Mouse (Mus musculus): ENCODE measurements around the gene Ppp1r26. TPM values are rescaled to one million over a fixed set of nuclear protein-coding genes. Genes with fewer than 3 reads are reported as not detected.

The Ppp1r26 gene
- total and polyA plus RNA-seq, 2 experiments from 2014 or later: 11.7 to 60.8 TPM

DNA sequence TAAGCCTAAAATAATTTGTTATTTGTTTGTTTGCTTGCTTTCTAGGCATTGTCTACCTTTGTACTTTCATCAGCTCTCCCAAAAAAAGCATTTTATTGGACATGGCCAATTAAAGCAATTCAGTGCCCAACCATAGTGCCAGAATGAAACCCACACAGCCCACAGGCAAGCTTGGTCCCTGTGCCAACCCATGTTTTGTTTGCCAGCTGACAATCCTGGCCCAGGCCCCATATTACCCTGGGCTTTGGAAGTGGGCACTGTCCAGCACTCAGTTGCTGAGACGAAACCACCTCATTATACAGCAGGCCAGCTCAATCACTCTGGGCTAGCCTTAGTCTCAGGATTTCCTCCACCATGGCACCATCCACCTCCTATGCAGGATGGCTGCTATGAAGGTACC lies 10.0 kb downstream of the Ppp1r26 start:
- Histone ChIP-seq H3K4me1 (ENCODE audit: insufficient read depth) (no peaks in the 10 kb centered on the region), H3K9ac (no peak overlapping the region), H3K36me3 (ENCODE audit: insufficient read depth) (peaks cover 14% of the 10 kb centered on the region), H3K27me3 (ENCODE audit: insufficient read depth, low read length) (no peaks in the 10 kb centered on the region), H3K4me3 (ENCODE audit: low read depth, low read length) (no peak overlapping the region), H3K27ac (ENCODE audit: low read depth, low read length) (no peak overlapping the region), H3K4me2 (ENCODE audit: low read depth) (no peak overlapping the region), H3K9me3 (ENCODE audit: low read length) (no peaks in the 10 kb centered on the region)
- TF ChIP-seq CTCF (IDR thresholded peaks at IDR 0.05; ENCODE audit: low read depth): no peak
- 31% methylated on average over 1 of the region's 1 CpGs for WGBS
- ATAC-seq: no peak
- peak; percentile 30 for DNase-seq

DNA sequence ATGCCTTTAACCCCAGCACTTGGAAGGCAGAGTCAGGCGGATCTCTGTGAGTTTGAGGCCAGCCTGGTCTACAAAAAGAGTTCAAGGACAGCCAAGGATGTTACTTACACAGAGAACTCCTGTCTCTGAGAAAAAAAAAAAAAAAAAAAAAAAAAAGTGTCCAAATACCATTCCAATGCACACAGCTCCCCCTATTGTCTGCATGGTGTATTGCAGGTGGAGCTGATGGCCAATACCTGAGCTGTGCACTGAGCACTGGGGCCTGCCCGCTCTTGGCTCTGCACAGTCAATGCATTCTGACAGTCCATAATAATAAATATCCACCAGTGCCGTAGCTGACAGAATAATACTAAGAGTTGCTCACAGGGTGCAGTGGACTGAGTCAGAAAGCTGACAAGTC lies 17.3 kb downstream of the Ppp1r26 start:
- 50% methylated on average over 3 of the region's 3 CpGs for WGBS
- H3K27ac ChIP-seq (ENCODE audit: low read depth, low read length): no peak overlapping the region
- no peaks in the 10 kb centered on the region for H3K9me3 ChIP-seq (ENCODE audit: low read length)
- peak; percentile 68 for TF ChIP-seq CTCF (IDR thresholded peaks at IDR 0.05; ENCODE audit: low read depth)
- DNase-seq (peak; percentile 46), ATAC-seq (no peak)
- H3K9ac ChIP-seq: no peak overlapping the region
- H3K36me3 ChIP-seq (ENCODE audit: insufficient read depth): no peaks in the 10 kb centered on the region
- H3K4me3 ChIP-seq (ENCODE audit: low read depth, low read length): no peak overlapping the region
- H3K27me3 ChIP-seq (ENCODE audit: insufficient read depth, low read length): no peaks in the 10 kb centered on the region
- H3K4me2 ChIP-seq (ENCODE audit: low read depth): no peak overlapping the region
- H3K4me1 ChIP-seq (ENCODE audit: insufficient read depth): peaks cover 5% of the 10 kb centered on the region; the same call in 1 of the 2 replicates

DNA sequence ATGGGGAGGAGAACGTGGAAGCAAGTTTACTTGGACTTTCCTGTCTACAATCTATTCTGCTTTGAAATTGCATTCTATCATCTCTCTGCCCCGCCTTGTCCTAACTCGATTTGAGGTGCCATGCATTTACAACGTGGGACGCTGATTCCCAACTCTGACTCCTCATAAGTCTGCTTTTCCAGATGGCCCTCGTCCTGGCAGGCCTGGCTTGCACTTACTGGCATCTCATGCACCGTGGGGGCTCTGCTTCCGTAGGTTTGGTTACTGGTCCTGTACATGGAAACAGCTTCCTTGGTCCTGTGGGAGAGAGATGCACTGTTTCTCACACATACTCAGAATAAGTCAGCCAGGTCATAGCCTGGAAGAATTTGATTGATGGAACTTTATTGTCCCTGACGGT lies 18.3 kb downstream of the Ppp1r26 start:
- no peak for ATAC-seq
- WGBS: 83% methylated on average over 9 of the region's 9 CpGs
- H3K4me2 ChIP-seq (ENCODE audit: low read depth): no peak overlapping the region
- peaks cover 9% of the 10 kb centered on the region for H3K36me3 ChIP-seq (ENCODE audit: insufficient read depth)
- H3K4me1 ChIP-seq (ENCODE audit: insufficient read depth): peaks cover 5% of the 10 kb centered on the region; the same call in 1 of the 2 replicates
- TF ChIP-seq CTCF (IDR thresholded peaks at IDR 0.05; ENCODE audit: low read depth): no peak
- H3K27me3 ChIP-seq (ENCODE audit: insufficient read depth, low read length): no peaks in the 10 kb centered on the region
- no peak overlapping the region for H3K9ac ChIP-seq
- H3K27ac ChIP-seq (ENCODE audit: low read depth, low read length): no peak overlapping the region
- no peaks in the 10 kb centered on the region for H3K9me3 ChIP-seq (ENCODE audit: low read length)
- no peak for DNase-seq
- H3K4me3 ChIP-seq (ENCODE audit: low read depth, low read length): no peak overlapping the region

DNA sequence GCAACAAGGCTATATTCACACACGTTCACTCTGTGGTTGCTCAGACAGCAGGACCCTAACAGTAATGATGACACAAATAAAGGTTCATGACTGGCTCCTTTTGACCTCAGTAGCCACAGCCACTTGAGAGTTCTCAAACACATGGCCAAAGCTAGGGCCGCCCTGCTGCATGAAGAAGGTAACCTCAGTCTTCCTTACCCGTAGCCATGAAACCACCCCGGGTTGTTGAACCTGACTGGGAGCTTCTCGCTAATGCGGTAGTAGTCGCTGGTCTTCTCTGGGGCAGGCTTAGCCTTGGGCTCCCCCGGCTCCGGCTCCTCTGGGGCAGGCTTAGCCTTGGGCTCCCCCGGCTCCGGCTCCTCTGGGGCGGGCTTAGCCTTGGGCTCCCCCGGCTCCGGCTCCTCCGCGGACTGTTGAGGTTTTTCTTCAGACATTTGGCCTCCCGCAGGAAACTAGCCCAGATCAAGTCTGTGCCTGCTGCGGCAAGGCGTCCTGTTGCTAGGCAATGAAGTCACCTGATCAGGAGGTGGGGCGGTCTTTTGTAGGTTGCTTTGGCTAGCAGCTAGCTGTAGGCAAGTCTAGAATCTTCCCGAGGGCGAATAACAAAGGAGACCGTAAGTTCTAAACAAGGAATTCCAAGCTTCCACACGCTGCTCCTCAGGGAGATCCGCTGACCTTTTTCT lies 19.4 kb downstream of the Ppp1r26 start, which contains the start of gene 1700007K13Rik:
Gene 1700007K13Rik (minus strand): TSS at position 497 of the 683 bp plus-strand sequence.
- ATAC-seq (peak; percentile 78), DNase-seq (peak; percentile 70)
- H3K4me1 ChIP-seq (ENCODE audit: insufficient read depth): peaks cover 5% of the 10 kb centered on the region; the same call in 1 of the 2 replicates
- WGBS: 4% methylated on average over 25 of the region's 25 CpGs
- TF ChIP-seq CTCF (IDR thresholded peaks at IDR 0.05; ENCODE audit: low read depth): no peak
- H3K9ac ChIP-seq: peak within 1 kb of the TSS; percentile 39
- peak within 1 kb of the TSS; percentile 20 for H3K4me3 ChIP-seq (ENCODE audit: low read depth, low read length)
- no peaks in the 10 kb centered on the region for H3K27me3 ChIP-seq (ENCODE audit: insufficient read depth, low read length)
- H3K4me2 ChIP-seq (ENCODE audit: low read depth): peak within 1 kb of the TSS; percentile 51
- no peaks in the 10 kb centered on the region for H3K9me3 ChIP-seq (ENCODE audit: low read length)
- H3K36me3 ChIP-seq (ENCODE audit: insufficient read depth): peaks cover 19% of the 10 kb centered on the region
- peak within 1 kb of the TSS; percentile 35; the same call in 1 of the 2 replicates for H3K27ac ChIP-seq (ENCODE audit: low read depth, low read length)

DNA sequence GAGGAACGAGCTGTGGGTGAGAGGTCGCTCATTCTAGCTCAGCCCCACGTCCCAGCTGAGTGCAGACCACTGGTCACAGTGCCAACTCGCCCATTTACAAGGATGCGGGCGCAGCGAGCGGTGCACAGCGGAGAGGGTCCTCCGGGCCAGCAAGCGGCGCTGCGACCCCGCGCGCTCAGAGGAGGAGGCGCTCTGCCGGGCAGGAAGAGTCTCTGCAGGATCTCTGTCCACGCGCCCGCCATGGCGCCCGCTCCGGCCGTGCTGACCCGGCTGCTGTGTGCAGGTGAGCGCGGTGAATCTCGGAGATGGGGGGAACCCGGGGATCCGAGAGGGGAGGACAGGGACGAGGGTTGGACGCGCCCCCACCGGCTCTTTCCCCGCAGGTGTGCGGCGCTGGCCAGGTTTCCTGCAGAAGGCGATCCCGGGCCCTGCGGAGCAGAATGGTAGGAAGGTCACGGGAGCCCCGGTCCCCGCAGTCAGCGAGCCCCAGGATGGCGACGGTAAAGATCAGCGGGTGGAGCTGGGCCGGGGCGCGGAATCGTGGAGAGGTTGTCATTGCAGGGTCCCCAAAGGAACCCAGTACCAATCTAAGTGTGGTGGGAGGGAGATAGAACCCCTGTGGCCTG lies 21.4 kb downstream of the Ppp1r26 start, which contains the start of gene Mrps2:
Gene Mrps2 (plus strand): TSS at position 207 of the 626 bp plus-strand sequence.
- peak; percentile 95 for TF ChIP-seq CTCF (IDR thresholded peaks at IDR 0.05; ENCODE audit: low read depth)
- Histone ChIP-seq H3K4me2 (ENCODE audit: low read depth) (peak within 1 kb of the TSS; percentile 78), H3K27me3 (ENCODE audit: insufficient read depth, low read length) (no peaks in the 10 kb centered on the region), H3K36me3 (ENCODE audit: insufficient read depth) (peaks cover 25% of the 10 kb centered on the region), H3K4me1 (ENCODE audit: insufficient read depth) (peaks cover 5% of the 10 kb centered on the region; the same call in 1 of the 2 replicates), H3K4me3 (ENCODE audit: low read depth, low read length) (peak within 1 kb of the TSS; percentile 88), H3K9ac (peak within 1 kb of the TSS; percentile 92), H3K27ac (ENCODE audit: low read depth, low read length) (0 out of 2 replicates have a peak within 1 kb of the TSS, but pooled peaks have one; percentile 40), H3K9me3 (ENCODE audit: low read length) (peaks cover 4% of the 10 kb centered on the region; the same call in 1 of the 2 replicates)
- DNase-seq (peak; percentile 92), ATAC-seq (peak; percentile 96)
- WGBS: under 1% methylated on average over 49 of the region's 52 CpGs

DNA sequence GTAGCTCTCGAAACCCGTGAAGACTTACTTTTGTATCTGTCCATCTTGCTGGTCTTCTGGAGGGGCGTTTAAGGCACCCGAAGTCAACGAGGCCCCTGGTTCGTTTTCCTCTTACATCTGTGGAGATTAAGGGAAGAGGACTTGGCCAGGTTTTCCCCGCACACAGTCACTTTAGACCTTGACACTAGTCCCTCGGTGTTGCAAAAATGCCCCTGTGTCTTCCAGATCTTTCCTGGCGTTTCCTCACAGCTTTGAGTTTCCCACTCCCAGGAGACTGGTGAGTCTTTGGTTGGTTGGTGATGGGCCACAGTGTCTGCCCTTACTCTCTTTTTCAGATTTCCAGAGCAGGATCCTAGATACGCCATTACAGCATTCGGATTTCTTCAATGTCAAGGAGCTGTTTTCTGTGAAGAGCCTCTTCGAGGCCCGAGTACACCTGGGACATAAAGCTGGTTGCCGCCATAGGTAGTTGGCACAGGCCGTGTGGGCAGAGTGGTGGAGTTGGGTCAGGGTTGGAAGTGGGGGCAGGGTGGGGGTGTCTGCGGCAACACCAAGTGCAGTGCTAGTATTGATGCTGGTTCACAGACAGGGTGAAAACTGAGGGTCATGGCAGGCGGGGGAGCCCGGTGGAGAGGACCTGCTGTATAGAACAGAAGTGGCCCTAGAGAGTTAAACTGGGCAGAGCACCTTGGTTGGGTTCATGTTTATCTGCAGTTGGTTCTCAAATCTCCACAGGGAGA lies 22.1 kb downstream of the Ppp1r26 start:
- Histone ChIP-seq H3K4me2 (ENCODE audit: low read depth) (peak overlapping the region; percentile 78), H3K4me3 (ENCODE audit: low read depth, low read length) (peak overlapping the region; percentile 88), H3K27me3 (ENCODE audit: insufficient read depth, low read length) (no peaks in the 10 kb centered on the region), H3K9ac (peak overlapping the region; percentile 92), H3K9me3 (ENCODE audit: low read length) (peaks cover 6% of the 10 kb centered on the region; the same call in 1 of the 2 replicates), H3K4me1 (ENCODE audit: insufficient read depth) (peaks cover 5% of the 10 kb centered on the region; the same call in 1 of the 2 replicates), H3K27ac (ENCODE audit: low read depth, low read length) (no peak overlapping the region), H3K36me3 (ENCODE audit: insufficient read depth) (peaks cover 25% of the 10 kb centered on the region)
- TF ChIP-seq CTCF (IDR thresholded peaks at IDR 0.05; ENCODE audit: low read depth): no peak
- 55% methylated on average over 18 of the region's 18 CpGs for WGBS
- DNase-seq (no peak), ATAC-seq (no peak)

All from forebrain, postnatal 0 days (tissue).